Comparison of ENCODE assay signal across 10 mouse cellular contexts in genomic region chrX:72275372-72275663, GRCm38 (mm10). TPM values are rescaled to one million over a fixed set of nuclear protein-coding genes. Genes with fewer than 3 reads are reported as not detected.
A peak's percentile ranks its signal among the peaks of the same experiment; 100 is the strongest.
DNase-seq lines count a peak whose midpoint lies in the region; ATAC-seq and TF ChIP-seq lines count a peak whose summit lies in the region.
"Had no signal": no experiment of that assay in that cellular context is flagged by ENCODE, and none has a peak within 500 bp of the region (broad histone marks: within the 10 kb centered on the region; RNA-seq: fewer than 3 reads in every experiment).

No protein-coding gene starts in this region.

- no peak for TF ChIP-seq CTCF in kidney, postnatal 0 days (IDR thresholded peaks at IDR 0.05; ENCODE audit: low read depth)
- TF ChIP-seq CTCF in intestine, postnatal 0 days (IDR thresholded peaks at IDR 0.05; ENCODE audit: low read depth), result no peak

- WGBS in kidney, postnatal 0 days, result 78% methylated on average over 1 of the region's 1 CpGs
- 88% methylated on average over 1 of the region's 1 CpGs for WGBS in forebrain, embryonic 12.5 days
- WGBS in intestine, postnatal 0 days, result 90% methylated on average over 1 of the region's 1 CpGs
- WGBS in neural tube, embryonic 14.5 days, result 83% methylated on average over 1 of the region's 1 CpGs

- no peaks in the 10 kb centered on the region for H3K9me3 ChIP-seq in kidney, postnatal 0 days (replicated peaks; ENCODE audit: low read length)
- H3K9me3 ChIP-seq in forebrain, embryonic 12.5 days, result no peaks in the 10 kb centered on the region
- H3K9me3 ChIP-seq in intestine, postnatal 0 days (ENCODE audit: control insufficient read depth), result no peaks in the 10 kb centered on the region
- H3K9me3 ChIP-seq in neural tube, embryonic 14.5 days (ENCODE audit: control insufficient read depth, low read length), result no peaks in the 10 kb centered on the region
- H3K9me3 ChIP-seq: liver, embryonic 12.5 days had no signal

- H3K4me1 ChIP-seq in kidney, postnatal 0 days (replicated peaks; ENCODE audit: insufficient read depth, low read length), result no peaks in the 10 kb centered on the region
- H3K4me1 ChIP-seq in forebrain, embryonic 12.5 days, result 0 out of 2 replicates have a peak, but pooled peaks cover 3% of the 10 kb centered on the region
- H3K4me1 ChIP-seq in intestine, postnatal 0 days (replicated peaks; ENCODE audit: control insufficient read depth, insufficient read depth, low read length), result no peaks in the 10 kb centered on the region
- H3K4me1 ChIP-seq in neural tube, embryonic 14.5 days (ENCODE audit: control insufficient read depth, insufficient read depth, low read length), result no peaks in the 10 kb centered on the region
- H3K4me1 ChIP-seq: liver, embryonic 12.5 days had no signal

- no peak for ATAC-seq in kidney, postnatal 0 days (replicated peaks; ENCODE audit: low FRiP score, low read depth)
- no peak for ATAC-seq in forebrain, embryonic 12.5 days (ENCODE audit: low FRiP score)
- no peak for ATAC-seq in intestine, postnatal 0 days
- ATAC-seq in neural tube, embryonic 14.5 days (ENCODE audit: low read depth), result no peak

- no peak overlapping the region for H3K4me3 ChIP-seq in kidney, postnatal 0 days (replicated peaks; ENCODE audit: low read depth, low read length)
- no peak overlapping the region for H3K4me3 ChIP-seq in forebrain, embryonic 12.5 days (replicated peaks)
- no peak overlapping the region for H3K4me3 ChIP-seq in intestine, postnatal 0 days (ENCODE audit: low read depth, low read length)
- no peak overlapping the region for H3K4me3 ChIP-seq in neural tube, embryonic 14.5 days (ENCODE audit: low read depth, low read length)

- peak overlapping the region; percentile 62 for H3K4me2 ChIP-seq in kidney, postnatal 0 days (ENCODE audit: low read length)
- peak overlapping the region; percentile 63; the same call in 1 of the 2 replicates for H3K4me2 ChIP-seq in forebrain, embryonic 12.5 days
- H3K4me2 ChIP-seq in intestine, postnatal 0 days (replicated peaks; ENCODE audit: low read depth), result peak overlapping the region; percentile 76; the same call in 1 of the 2 replicates
- peak overlapping the region; percentile 52 for H3K4me2 ChIP-seq in neural tube, embryonic 14.5 days (ENCODE audit: low read depth, low read length)

- H3K27me3 ChIP-seq in kidney, postnatal 0 days (ENCODE audit: insufficient read depth, low read length), result no peaks in the 10 kb centered on the region
- no peaks in the 10 kb centered on the region for H3K27me3 ChIP-seq in forebrain, embryonic 12.5 days
- H3K27me3 ChIP-seq in intestine, postnatal 0 days (replicated peaks; ENCODE audit: control insufficient read depth, insufficient read depth, low read length), result no peaks in the 10 kb centered on the region
- no peaks in the 10 kb centered on the region for H3K27me3 ChIP-seq in neural tube, embryonic 14.5 days (ENCODE audit: control insufficient read depth, insufficient read depth, low read length)

- no peak overlapping the region for H3K27ac ChIP-seq in kidney, postnatal 0 days
- no peak overlapping the region for H3K27ac ChIP-seq in forebrain, embryonic 12.5 days
- H3K27ac ChIP-seq in intestine, postnatal 0 days (ENCODE audit: low read depth, low read length), result no peak overlapping the region
- H3K27ac ChIP-seq in neural tube, embryonic 14.5 days (ENCODE audit: low read depth, low read length), result no peak overlapping the region
- H3K27ac ChIP-seq: liver, embryonic 12.5 days had no signal

- peak; percentile 1 for DNase-seq in kidney, postnatal 0 days (ENCODE audit: low spot score)
- DNase-seq in kidney, postnatal 14 days, result no peak
- DNase-seq in urinary bladder, postnatal 10 days (ENCODE audit: low spot score), result no peak
- DNase-seq in layer of hippocampus, postnatal 25 days (ENCODE audit: extremely low spot score in 1 of 2, low spot score in 1 of 2), result no peak
- no peak for DNase-seq in kidney, adult 11 months

- no peak overlapping the region for H3K9ac ChIP-seq in kidney, postnatal 0 days (ENCODE audit: low read depth, low read length)
- H3K9ac ChIP-seq in forebrain, embryonic 12.5 days, result no peak overlapping the region
- no peak overlapping the region for H3K9ac ChIP-seq in intestine, postnatal 0 days (ENCODE audit: low read depth, low read length)
- no peak overlapping the region for H3K9ac ChIP-seq in neural tube, embryonic 14.5 days (replicated peaks; ENCODE audit: low read depth, low read length)
- H3K9ac ChIP-seq: liver, embryonic 12.5 days had no signal

- no peaks in the 10 kb centered on the region for H3K36me3 ChIP-seq in kidney, postnatal 0 days (ENCODE audit: insufficient read depth, low read length)
- H3K36me3 ChIP-seq in forebrain, embryonic 12.5 days (replicated peaks), result no peaks in the 10 kb centered on the region
- H3K36me3 ChIP-seq in intestine, postnatal 0 days (ENCODE audit: control insufficient read depth, insufficient read depth), result no peaks in the 10 kb centered on the region
- H3K36me3 ChIP-seq in neural tube, embryonic 14.5 days (ENCODE audit: control insufficient read depth, insufficient read depth, low read length), result no peaks in the 10 kb centered on the region
- H3K36me3 ChIP-seq: liver, embryonic 12.5 days had no signal

RNA-seq across cellular contexts. Expression of gene Gabre, which starts 0.7 kb away (rescaled TPM):
- polyA plus RNA-seq in kidney, postnatal 0 days (2015; fragmentation: Nextera tagmentation; extraction: Ambion mirVana), result 0.99 TPM in 2 replicates
- 0.99 and 1.2 TPM in 2 replicates for polyA plus RNA-seq in forebrain, embryonic 12.5 days (2016; fragmentation: Nextera tagmentation; extraction: Ambion mirVana)
- 0.25 and 0.38 TPM in 2 replicates for polyA plus RNA-seq in intestine, postnatal 0 days (2015; fragmentation: Nextera tagmentation; extraction: Ambion mirVana)
- polyA plus RNA-seq in neural tube, embryonic 14.5 days (2014; fragmentation: Nextera tagmentation; extraction: Ambion mirVana), result 0.55 and 0.71 TPM in 2 replicates
- total RNA-seq in layer of hippocampus, postnatal 25 days (2021), result under 1 TPM; 0.05 to 0.12 TPM
- total RNA-seq: neutrophil, adult 5-6 weeks had no signal

RNA-seq across cellular contexts. Expression of gene Magea4, which starts 53.5 kb away (rescaled TPM):
- not detected in 2 replicates for polyA plus RNA-seq in kidney, postnatal 0 days (2015; fragmentation: Nextera tagmentation; extraction: Ambion mirVana)
- not detected in 2 replicates for polyA plus RNA-seq in forebrain, embryonic 12.5 days (2016; fragmentation: Nextera tagmentation; extraction: Ambion mirVana)
- polyA plus RNA-seq in intestine, postnatal 0 days (2015; fragmentation: Nextera tagmentation; extraction: Ambion mirVana), result not detected in 2 replicates
- not detected in 2 replicates for polyA plus RNA-seq in neural tube, embryonic 14.5 days (2014; fragmentation: Nextera tagmentation; extraction: Ambion mirVana)
- not detected for total RNA-seq in layer of hippocampus, postnatal 25 days (2021)
- total RNA-seq: neutrophil, adult 5-6 weeks had no signal
- polyA plus RNA-seq: liver, embryonic 12.5 days had no signal
